Mouse (Mus musculus) large intestine, adult 2 months (tissue): ENCODE measurements around the gene Pabpc4. TPM values are rescaled to one million over a fixed set of nuclear protein-coding genes. Genes with fewer than 3 reads are reported as not detected.
"Not testable (repeated sequence)": the region's sequence is repeated elsewhere in the genome, so short reads cannot be mapped to it uniquely, and the experiment has no call there.

Experiments
- DNase-seq: peaks from one replicate; pipeline ENCODE4 v3.0.0-alpha.2; 2012; ENCODE audit warnings: low read depth, low spot score
- WGBS: fragments of 180-500 bp; shearing (Covaris S2); methylation state at CpG from one replicate; pipeline ENCODE4 v1.1.7; 2018; 5-methylcytosine and 5-hydroxymethylcytosine counted together
- polyA plus RNA-seq: library from polyadenylated mRNA; depleted of rRNA; stranded (reverse); fragments of >200 nt; gene quantifications from 2 replicates; pipeline ENCODE4 v1.2.3, GENCODE M21; 2012

Gene Pabpc4
- polyA plus RNA-seq, 1 experiment: 77.2 TPM

DNA sequence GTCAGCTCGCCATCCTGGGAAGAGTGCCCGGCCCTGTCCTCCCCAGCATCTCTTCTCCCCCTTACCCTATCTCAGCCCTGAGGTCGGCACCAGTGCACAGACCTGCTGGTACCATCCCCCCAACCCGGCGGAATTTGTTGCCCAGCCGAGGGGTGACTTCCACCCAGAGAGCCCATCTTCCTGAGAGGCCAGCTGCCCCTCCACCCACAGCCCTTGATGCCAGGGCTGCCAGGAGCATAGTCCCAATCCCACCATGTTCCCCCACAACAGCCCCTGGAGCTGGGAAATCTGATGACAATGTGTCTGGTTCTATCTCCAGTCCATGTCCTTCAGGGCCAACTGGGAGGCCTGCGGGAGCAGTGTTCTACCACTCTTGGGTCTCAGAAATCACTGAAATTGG is 15.9 kb upstream of the Pabpc4 start:
- WGBS: 88% methylated on average over 7 of the region's 7 CpGs
- DNase-seq: no peak

DNA sequence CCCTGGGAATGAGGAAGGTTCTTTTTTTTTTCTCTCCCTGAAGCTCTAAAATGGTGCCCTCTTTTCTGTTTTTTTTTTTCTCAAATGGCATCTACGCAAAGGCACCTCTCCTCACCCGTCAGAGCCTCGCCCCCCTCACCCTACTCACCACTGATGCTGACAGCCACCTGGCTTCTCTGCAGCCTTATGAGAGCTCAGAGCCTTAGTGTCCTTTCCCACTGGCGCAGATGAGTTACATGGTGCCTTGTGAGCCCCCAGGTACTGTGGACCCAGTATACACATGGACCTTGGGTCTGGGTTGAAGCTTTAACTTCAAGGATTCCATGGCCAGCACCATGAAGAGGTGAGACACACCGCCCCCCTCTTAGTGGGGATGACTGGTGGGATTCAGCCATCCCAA is 15.5 kb upstream of the Pabpc4 start:
- 88% methylated on average over 5 of the region's 5 CpGs for WGBS
- DNase-seq: no peak

DNA sequence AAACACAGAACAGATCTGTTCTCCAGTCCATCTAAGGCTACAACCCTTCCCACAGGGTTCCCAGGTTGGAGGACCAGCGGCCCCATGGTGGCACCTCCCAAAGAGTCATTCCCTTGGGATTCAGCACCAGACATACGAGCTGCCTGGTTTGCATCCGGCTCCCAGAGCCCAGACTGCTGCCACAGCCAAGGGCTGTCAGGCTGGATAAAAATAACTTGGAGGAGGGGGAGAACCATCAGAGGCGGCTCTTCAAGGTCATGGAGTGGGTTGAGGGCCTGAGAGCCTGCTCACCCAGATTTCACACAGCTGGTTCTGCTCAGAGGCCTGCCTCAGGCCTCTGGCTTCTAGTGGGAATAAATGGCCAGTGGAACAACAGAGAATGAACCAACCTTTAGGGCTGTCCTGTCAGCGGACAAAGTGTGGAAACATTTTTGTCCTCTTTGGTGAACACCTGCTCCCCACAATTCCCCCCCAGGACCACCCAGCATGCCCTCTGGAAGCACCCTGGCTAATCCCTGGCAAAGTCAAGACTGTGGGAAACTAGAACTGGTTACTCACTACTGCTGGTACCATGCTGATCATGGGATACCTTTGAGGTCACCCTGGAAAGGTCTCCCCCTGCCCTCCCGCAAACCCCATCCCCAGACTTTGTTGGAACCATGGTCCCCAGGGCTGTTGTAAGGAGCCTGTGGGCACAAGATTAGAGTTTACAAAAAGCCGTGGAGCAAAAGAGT is 14.8 kb upstream of the Pabpc4 start:
- 74% methylated on average over 7 of the region's 7 CpGs for WGBS
- DNase-seq: no peak

DNA sequence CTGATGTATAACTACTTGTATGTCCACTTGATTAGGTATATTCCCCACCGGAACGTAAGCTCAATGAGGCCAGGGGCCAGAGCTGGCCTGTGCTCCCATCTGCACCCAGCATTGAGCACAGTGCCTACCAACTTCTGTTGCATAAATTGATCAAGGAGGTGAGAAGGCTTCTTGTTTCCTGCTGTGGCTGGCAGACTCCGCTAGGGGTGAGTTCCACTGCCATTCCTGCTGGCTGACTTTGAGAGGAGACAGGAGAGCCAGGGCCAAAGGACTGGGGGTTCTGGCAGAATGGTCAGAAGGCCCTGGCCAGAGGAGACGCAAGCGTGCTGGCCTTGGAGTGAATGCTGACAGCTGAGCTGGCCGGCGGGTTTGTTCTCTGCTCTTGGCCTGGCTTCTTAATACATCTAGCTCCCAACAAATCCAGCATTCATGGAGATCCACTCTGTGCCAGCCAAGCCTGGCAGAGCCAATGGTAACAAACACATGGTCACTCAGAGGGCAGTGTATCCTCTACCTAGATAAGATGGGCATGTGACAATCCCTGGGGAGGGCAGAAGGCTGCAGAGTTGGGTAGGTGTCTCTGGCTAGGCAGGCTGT is 13.1 kb upstream of the Pabpc4 start:
- no peak for DNase-seq
- WGBS: 65% methylated on average over 7 of the region's 7 CpGs

DNA sequence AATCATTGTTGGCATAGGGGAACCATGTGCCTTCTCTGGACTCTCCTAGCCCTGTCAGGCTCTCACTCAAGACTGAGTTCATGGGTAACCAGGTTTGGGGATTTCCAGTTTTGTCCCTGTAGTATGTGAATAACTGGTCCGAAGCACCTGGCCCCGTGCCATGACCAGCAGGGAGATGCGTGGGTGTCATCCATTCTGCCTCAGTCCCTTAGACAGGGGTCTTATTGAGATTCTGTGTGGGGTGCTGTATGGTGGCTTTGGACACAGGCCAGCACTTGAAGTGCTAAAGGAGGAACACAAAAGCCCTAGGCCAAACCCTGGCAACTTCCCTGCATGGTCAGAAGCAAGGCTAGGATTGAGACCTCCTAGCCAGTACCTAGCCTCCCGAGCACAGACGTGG is 9.9 kb upstream of the Pabpc4 start:
- DNase-seq: no peak
- 76% methylated on average over 5 of the region's 5 CpGs for WGBS

DNA sequence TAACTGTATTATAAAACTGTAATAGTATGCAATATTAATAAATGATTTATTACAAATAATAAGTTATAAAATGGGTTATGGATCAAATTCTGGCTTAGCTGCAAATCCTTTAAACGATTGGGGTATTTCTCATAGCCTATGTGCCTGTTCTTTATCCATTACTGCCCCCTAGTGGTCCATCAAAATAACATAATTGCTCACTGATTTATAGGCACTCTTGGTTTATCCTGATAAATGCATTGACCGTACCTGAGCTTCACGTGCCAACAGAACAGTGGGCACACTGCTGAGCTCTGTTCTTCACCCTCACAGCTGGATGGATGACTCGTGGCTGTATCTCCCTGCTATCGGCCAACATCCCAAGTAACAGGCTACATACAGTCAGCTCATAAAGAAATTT is 7.5 kb upstream of the Pabpc4 start:
- DNase-seq: peak; percentile 42
- 12% methylated on average over 5 of the region's 5 CpGs for WGBS

DNA sequence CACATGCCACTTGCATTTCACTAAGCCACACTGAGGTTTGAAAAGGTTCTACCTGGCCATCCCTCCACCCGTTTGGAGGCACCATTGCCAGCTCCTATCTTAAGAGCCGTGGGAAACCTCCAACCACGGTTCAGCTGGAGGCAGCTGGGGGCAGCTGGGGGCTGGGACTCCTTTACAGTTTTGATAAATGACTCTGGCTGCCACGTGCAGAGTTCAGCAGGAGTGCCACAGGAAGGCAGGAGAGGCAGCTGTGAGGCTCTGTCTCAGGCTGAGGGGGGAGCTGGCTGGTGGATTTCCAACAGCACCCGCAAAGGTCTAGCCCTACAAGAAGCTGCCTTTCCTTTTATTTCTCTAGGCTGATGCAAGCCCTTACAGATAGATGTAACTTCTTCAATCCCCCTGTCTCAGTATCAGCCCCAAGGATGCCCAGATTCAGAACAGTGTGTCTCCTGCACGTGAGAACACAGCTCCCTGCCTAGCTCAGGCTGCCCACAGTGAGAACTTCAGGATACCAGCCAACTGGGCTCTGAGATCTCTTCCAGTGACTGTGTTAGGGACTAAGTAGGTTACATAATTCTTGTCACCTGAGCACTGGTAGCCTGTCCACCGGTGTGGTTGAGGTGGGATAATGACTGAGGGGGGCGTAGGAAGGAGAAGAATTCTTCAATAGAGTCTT is 1.9 kb upstream of the Pabpc4 start:
- DNase-seq: no peak
- 45% methylated on average over 8 of the region's 8 CpGs for WGBS

DNA sequence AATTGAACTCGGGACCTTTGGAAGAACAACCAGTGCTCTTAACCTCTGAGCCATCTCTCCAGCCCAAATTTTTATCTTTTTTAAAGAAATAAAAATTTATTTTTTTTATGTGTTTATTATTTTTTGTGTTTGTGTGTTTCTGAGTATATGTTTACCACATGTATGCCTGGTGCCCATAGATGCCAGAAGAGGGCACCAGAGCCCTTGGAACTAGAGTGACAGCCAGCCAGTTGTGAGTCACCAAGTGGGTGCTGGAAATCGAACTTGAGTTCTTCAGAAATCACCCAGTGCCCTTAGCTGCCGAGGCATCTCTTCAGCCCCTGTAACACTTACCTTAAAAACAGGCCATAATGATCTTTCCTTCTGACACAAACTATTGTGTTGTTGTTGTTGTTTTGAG is 8.9 kb downstream of the Pabpc4 start:
- 84% methylated on average over 3 of the region's 3 CpGs for WGBS
- no peak for DNase-seq

DNA sequence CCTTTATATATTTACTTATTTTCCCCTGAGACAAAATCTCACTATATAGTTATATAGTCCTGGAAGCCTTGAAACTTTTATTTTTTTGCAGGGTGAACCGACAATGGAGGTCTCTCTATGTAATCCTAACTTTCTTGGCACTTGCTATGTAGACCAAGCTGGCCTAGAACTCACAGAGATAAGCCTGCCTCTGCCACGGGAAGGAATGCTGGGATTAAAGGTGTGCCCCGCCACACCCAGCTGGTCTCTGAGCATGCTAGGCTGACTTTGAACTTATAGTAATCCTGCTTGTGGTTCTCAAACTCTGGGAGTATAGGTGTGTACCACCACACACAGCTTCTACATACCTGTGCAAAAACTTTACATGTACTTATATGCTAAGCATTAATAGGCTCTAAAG is 18.0 kb downstream of the Pabpc4 start:
- no peak for DNase-seq
- WGBS: 70% methylated on average over 3 of the region's 3 CpGs

DNA sequence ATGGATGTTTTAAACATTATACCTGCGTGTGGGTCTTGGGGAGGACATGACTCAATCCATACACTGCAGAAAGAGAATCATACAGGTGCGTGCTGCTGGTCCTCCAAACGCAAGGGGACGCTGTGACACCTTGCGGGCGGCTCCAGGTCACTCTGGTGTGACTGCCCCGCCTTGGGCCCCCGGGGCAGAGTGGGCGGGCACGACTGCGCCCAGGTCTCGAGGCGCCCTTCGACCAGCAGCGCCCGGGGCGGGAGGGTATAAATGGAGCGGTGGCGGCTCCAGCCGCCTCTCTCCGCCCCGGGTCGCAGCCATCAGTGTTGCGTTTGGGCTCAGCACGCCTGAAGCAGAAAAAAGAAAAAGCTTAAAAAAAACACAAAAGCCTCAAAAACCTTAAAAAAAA is 20.3 kb downstream of the Pabpc4 start:
- DNase-seq: peak; percentile 65
- under 1% methylated on average over 25 of the region's 25 CpGs for WGBS

DNA sequence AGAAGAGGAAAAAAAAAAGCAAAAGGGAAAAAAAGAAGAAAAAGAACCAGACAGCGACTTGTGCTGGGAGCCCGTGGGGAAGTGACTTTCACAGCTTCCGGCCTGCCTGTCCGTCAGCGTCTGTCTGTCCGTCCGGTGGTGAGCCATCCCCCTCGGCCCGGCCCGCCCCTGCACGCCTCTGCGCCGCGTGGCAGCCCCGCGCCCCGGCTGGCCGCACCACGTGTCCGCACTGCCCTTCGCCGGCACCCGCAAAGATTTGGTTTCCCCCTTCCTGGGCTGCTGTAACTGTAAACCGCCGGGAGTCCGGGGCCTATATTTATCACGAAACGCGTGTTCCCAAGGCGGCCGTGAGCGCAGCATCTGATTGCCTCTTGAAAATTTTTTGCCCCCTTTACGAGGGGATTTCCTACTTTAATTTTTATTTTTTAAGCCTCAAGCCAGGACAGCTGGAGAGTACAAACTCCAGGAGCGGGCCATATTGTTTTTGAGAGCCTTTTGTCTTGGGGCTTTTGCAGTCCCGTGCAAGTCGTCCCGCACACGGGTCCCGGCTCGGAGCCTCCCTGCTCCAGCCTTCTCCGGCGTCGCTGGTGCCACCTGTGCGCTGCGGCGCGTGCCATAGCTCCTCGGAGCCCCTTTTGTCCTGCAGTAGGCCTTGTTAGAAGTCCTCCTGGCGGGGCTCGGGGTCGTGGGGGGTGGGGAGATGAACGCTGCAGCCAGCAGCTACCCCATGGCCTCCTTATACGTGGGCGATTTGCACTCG is 20.9 kb downstream of the Pabpc4 start:
- whole genome bisulfite sequencing: 1% methylated on average over 50 of the region's 55 CpGs
- not testable (repeated sequence) for DNase-seq

DNA sequence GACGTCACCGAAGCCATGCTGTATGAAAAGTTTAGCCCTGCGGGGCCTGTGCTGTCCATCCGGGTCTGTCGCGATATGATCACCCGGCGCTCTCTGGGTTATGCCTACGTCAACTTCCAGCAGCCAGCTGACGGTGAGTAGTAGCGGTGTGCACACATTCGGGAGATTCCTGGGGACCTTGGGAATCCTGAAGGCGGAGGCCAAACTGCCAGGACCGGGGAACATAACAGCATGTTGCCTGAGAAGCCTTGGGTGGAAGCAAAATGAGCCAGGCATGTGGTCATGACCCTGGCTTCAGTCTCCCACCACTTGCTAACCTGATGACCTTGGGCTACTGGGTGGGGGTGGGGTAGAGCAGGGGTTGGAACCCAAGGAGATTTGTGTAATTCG is 21.5 kb downstream of the Pabpc4 start:
- WGBS: 1% methylated on average over 15 of the region's 15 CpGs
- not testable (repeated sequence) for DNase-seq

DNA sequence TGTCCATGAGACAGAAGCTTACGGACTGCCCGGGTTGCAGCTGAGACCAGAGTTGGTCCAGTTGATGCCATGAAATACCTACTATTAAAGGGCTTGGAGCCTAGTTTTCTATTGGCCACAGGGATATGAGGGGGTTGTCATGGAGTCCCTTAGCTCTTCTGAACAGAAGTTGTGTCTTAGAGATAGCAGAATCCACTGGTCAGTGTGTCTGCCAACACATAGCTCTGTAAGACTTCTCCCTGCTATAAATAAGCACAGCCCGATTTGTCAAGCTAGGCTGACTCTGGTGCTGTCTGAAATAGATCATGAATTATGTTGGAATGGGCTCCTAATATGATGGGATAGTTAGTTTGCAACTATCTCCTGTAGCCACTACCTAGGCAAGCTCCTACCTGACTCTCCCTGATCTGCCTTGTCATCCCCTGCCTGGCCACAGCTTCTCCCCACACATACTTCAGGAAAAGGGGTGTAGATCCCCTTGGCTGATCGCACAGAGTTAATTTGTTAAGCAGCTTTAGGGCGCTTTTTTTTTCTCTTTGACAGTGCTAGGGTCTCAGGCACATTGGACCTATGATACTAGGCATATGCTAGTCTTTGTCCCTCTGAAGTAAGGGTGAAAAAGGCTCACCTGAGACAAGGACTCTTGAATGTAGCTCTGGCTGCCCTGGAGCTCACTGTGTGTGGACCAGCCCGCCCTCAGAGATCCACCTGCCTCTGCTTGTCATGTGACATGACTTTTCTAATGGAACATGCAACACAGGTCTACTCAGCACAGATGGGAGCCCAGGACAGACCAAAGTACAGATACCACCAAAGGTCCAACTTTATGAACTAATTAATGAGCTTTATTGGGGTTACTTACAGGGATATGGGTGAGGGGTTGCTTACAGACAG is 22.8 kb downstream of the Pabpc4 start:
- WGBS: 54% methylated on average over 6 of the region's 6 CpGs

DNA sequence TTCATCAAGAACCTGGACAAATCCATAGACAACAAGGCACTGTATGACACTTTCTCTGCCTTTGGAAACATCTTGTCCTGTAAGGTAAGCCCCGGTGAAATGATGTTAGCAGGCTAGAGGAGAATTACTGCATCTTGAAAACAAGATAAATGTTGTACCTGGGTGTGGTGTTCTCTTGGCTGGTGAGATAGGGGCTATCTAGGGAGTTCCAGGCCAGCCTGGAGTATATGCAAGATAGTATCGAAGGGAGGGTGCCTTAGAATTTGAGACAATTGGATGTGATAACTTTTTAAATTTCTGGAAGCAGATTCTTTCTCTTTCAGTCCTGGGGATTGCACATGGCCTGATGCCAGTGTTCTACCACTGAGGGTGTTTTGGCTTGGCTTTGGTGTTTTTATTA is 24.6 kb downstream of the Pabpc4 start:
- DNase-seq: no peak
- WGBS: 88% methylated on average over 2 of the region's 2 CpGs

More for the DNA sequence above, 22.8 kb downstream of the Pabpc4 start:
- DNase-seq: no peak

DNA sequence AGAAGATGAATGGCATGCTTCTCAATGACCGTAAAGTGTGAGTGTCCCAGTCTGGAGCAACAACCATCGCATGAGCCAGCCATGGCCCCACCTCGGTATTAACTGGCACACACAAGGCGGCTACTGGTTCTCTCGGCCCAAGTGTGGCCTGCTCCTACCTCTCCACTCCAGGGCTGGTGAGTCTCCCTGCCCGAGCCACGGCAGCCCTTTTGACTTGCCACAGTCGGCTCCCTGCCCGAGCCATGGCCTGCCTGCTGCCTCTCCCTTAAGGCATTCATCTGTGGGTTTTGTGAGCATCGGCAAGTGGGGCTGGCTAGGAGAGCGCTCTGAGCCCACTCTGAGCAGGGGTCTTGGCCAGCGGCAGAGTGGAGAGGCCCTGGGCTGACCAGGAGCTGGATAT is 26.9 kb downstream of the Pabpc4 start:
- WGBS: 89% methylated on average over 12 of the region's 12 CpGs
- no peak for DNase-seq

DNA sequence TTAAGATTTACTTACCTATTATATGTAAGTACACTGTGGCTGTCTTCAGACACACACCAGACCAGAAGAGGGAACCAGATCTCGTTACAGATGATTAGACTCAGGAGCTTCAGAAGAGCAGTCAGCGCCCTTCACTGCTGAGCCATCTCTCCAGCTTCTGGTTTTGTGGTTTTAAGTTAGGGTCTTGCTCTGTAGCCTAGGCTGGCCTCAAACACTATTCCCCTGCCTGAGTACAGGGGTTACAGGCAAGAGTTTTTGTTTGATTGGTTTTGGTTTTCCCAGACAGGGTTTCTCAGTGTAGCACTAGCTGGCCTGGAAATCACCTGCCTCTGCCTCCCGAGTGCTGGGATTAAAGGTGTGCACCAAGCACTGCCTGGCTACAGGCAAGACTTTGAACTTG is 30.2 kb downstream of the Pabpc4 start:
- WGBS: 84% methylated on average over 3 of the region's 3 CpGs
- no peak for DNase-seq

DNA sequence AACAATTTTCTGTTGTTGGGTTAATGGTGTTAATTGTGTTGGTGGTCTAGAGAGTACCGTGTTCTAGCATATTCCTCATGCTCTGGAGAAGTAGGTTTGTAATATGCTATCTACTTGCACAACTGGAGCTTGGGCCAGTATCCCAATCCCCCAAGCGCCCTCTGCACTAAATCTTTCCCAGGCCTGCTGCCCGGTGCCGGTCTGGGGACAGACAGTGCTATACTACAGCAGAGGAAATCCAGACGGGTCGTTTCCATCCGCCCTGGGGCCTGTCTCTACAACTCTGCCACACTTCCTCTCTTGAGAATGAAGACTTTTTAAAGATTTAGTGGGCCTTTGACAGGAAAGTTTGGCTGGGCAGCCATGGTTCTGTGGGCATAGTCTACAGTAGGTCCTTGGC is 30.8 kb downstream of the Pabpc4 start:
- 78% methylated on average over 7 of the region's 7 CpGs for WGBS
- DNase-seq: no peak

DNA sequence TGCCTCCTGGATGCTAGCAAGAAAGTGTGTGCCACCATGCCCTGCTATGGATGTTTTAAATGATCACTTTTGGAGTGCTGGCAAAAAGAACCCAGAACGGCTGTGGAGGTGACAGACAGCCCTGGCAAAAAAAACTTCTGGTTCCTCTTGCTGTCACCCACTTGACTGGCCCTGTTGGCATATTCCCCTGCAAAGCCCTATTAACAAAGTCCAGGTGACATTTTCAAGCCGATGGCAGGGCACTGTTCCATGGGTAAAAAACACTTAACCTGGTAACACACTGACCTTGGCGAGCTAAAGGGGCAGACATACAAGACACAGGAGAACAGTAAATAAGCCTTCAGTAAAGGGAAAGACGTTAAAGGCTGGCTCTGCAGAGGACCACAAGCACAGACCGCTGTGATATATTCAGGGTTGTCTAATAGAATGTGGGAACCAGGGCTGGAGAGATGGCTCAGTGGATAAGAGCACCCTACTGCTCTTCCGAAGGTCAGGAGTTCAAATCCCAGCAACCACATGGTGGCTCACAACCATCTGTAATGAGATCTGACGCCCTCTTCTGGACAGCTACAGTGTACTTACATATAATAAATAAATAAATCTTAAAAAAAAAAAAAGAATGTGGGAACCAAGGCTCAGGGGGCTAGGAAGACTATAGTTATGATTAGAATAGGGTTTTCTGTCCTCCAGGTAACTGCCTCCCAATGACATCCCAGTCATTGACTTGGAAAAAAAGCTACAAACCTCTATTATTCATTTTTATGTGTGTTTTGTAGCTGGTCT is 31.7 kb downstream of the Pabpc4 start:
- 73% methylated on average over 7 of the region's 7 CpGs for WGBS

DNA sequence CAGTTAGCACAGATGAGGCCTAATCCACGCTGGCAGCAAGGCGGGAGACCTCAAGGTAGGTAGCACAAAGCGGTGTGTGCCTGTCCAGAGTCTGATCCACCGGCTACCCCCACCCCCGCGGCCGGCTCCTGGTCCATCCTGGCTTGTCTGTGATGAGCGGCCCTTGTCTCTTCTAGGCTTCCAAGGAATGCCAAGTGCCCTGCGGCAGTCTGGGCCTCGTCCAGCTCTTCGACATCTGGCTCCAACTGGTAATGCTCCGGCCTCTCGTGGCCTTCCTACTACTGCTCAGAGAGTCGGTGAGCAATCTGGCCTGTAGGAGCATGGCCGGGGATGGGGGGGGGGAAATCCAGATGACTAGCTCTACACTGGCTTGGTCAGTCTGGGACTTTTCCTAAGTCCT is 32.9 kb downstream of the Pabpc4 start:
- DNase-seq: not testable (repeated sequence)
- WGBS: 92% methylated on average over 15 of the region's 15 CpGs

More for the DNA sequence above, 31.7 kb downstream of the Pabpc4 start:
- no peak for DNase-seq
